Mouse (Mus musculus) lung, adult 2 months (tissue): ENCODE data around the gene A030005K14Rik. TPM values are rescaled to one million over a fixed set of nuclear protein-coding genes. Genes with fewer than 3 reads are reported as not detected.

Experiments
- DNase-seq: peaks from one replicate; pipeline ENCODE4 v3.0.0; 2022
- H3K4me1 ChIP-seq: fragments of 200-500 bp; 2 replicates; pipeline ENCODE4 v1.6.1; 2011; ENCODE audit warnings: low read length; ENCODE audit not compliant: control insufficient read depth, insufficient read depth
- H3K4me3 ChIP-seq: fragments of 200-500 bp; replicated peaks from 2 replicates; pipeline ENCODE3; 2011; ENCODE audit warnings: low read depth, mild to moderate bottlenecking, control low read depth, low read length; ENCODE audit errors: extremely low read depth
- CTCF ChIP-seq: fragments of 200-500 bp; IDR thresholded peaks from 2 replicates; pipeline ENCODE4 v1.5.1; 2011; ENCODE audit warnings: mild to moderate bottlenecking, low read length, control low read depth; ENCODE audit not compliant: insufficient read depth
- POLR2A ChIP-seq: fragments of 200-500 bp; IDR thresholded peaks from 2 replicates; pipeline ENCODE4 v1.6.1; 2011; ENCODE audit warnings: low read depth, mild to moderate bottlenecking, control low read depth, low read length, borderline replicate concordance; ENCODE audit errors: extremely low read depth
- WGBS: fragments of 180-500 bp; shearing (Covaris S2); methylation state at CpG from one replicate; pipeline ENCODE4 v1.1.7; 2018; 5-methylcytosine and 5-hydroxymethylcytosine counted together
- polyA plus RNA-seq: library from polyadenylated mRNA; depleted of rRNA; stranded (reverse); fragments of >200 nt; gene quantifications from 2 replicates; pipeline ENCODE4 v1.2.3, GENCODE M21; 2012; rRNA removed

The A030005K14Rik gene
- polyA plus RNA-seq, 1 experiment, result not detected

- 67% methylated on average over 4 of the region's 4 CpGs for WGBS
- DNase-seq, result no peak
- Histone ChIP-seq H3K4me3 (no peak overlapping the region), H3K4me1 (no peaks in the 10 kb centered on the region)
- no peak for TF ChIP-seq CTCF
- TF ChIP-seq POLR2A, result no peak
Measured at GRCm38 (mm10) chr1:83039080-83039479, 20.1 kb downstream of the A030005K14Rik start.

- DNase-seq, result peak; percentile 60
- H3K4me1 ChIP-seq, result no peaks in the 10 kb centered on the region
- peak within 1 kb of the TSS; percentile 61 for H3K4me3 ChIP-seq
- TF ChIP-seq CTCF (no peak), POLR2A (peak; percentile 51; the same call in 1 of the 2 replicates)
- WGBS, result 2% methylated on average over 25 of the region's 25 CpGs
Measured at GRCm38 (mm10) chr1:83038109-83038672, 21.0 kb downstream of the A030005K14Rik start, which contains the start of gene Slc19a3. Slc19a3 (minus strand) TSS chr1:83038448.

DNA sequence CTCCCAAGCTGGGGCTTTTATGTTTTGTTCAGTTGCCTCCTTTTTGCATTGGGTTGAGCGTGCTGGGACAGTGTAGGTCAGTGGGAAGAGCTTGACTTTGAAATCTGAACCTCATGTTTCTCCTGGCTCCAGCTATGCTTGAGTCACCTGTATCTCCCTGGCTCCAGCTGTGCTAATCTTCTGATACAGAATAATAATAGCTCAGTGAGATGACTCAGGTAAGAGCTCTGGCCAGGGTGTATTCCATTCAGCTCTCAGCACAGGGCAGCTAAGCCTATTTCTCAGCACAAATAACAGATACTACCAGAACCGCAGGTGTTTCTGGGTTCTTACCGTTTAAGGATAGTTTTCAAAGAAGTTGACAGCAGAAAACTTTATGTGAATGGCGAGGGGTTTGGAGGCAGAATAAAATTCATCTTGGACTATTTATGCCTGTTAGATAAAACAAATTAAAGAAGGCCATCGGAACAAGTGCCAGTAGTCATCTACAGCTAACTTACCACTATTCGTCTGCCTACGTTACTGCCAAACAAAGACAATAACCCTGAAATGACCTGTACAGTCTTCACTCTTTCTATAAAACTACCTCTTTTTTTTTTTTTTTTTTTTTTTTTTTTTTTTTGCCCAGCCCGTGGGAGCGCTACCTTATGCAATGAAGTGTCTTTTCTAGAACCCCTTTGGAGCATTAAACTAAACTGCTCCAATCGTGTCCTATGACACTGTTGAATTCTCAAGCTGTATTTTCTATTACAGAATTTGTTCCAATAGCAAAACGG, 22.1 kb downstream of the A030005K14Rik start:
- Histone ChIP-seq H3K4me1 (peaks cover 3% of the 10 kb centered on the region; the same call in 1 of the 2 replicates), H3K4me3 (no peak overlapping the region)
- 76% methylated on average over 11 of the region's 11 CpGs for WGBS
- TF ChIP-seq POLR2A (no peak), CTCF (no peak)
- DNase-seq, result no peak

DNA sequence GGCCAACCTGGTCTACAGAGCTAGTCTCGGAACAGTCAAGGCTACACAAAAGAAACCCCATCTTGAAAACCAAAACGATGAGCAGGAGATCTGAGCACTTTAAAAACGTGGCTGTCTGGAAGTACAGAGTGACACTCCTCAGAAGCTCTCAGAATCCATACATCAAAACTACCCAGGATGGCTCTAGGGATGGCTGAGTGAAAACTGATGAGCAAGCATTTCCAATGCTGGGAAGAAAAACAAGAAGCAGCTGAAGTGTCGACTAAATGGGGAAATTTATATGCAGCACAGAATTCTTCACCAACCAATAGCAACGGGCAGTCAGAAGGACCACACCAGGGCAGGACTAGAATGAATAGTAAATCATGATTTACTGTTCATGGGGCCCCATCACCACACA, 24.7 kb downstream of the A030005K14Rik start:
- no peak overlapping the region for H3K4me3 ChIP-seq
- 80% methylated on average over 5 of the region's 5 CpGs for WGBS
- no peak for DNase-seq
- TF ChIP-seq CTCF, result no peak
- no peak for TF ChIP-seq POLR2A
- peaks cover 3% of the 10 kb centered on the region; the same call in 1 of the 2 replicates for H3K4me1 ChIP-seq

GRCm38 (mm10) chr1:83032508-83032907, 26.7 kb downstream of the A030005K14Rik start:
- Histone ChIP-seq H3K4me3 (no peak overlapping the region), H3K4me1 (peaks cover 3% of the 10 kb centered on the region; the same call in 1 of the 2 replicates)
- no peak for TF ChIP-seq CTCF
- TF ChIP-seq POLR2A, result no peak
- WGBS, result 54% methylated on average over 6 of the region's 6 CpGs
- peak; percentile 19 for DNase-seq

GRCm38 (mm10) chr1:83031950-83032349, 27.2 kb downstream of the A030005K14Rik start:
- Histone ChIP-seq H3K4me1 (peaks cover 3% of the 10 kb centered on the region; the same call in 1 of the 2 replicates), H3K4me3 (no peak overlapping the region)
- DNase-seq, result no peak
- no peak for TF ChIP-seq POLR2A
- no peak for TF ChIP-seq CTCF
- WGBS, result 50% methylated on average over 1 of the region's 1 CpGs

GRCm38 (mm10) chr1:83016556-83016955, 42.6 kb downstream of the A030005K14Rik start:
- Histone ChIP-seq H3K4me3 (no peak overlapping the region), H3K4me1 (peaks cover 3% of the 10 kb centered on the region)
- no peak for DNase-seq
- no peak for TF ChIP-seq CTCF
- no peak for TF ChIP-seq POLR2A
- 59% methylated on average over 1 of the region's 1 CpGs for WGBS

- WGBS, result 58% methylated on average over 10 of the region's 10 CpGs
- no peak for DNase-seq
- TF ChIP-seq CTCF, result no peak
- TF ChIP-seq POLR2A, result no peak
- Histone ChIP-seq H3K4me1 (no peaks in the 10 kb centered on the region), H3K4me3 (no peak overlapping the region)
Measured at GRCm38 (mm10) chr1:83015329-83015879, 43.8 kb downstream of the A030005K14Rik start.

DNA sequence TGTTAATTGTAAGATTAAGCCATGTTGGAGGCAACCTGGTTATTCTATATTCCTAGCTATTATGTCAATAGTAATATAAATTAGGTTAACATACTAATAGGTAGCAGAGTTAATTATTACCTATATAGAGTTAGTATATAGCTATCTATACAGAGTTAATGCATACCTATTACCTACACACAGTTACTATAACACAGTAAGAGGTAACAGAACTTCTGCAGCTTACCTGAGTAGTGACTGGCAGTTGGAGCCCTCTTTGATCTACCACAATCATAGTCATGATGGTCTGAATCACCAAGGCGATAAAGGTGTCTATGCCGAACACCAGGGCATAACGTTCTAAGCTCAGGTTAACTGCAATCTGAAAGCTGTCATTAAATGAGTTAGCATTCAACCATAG, 44.7 kb downstream of the A030005K14Rik start:
- no peak for TF ChIP-seq POLR2A
- no peak for TF ChIP-seq CTCF
- DNase-seq, result no peak
- 95% methylated on average over 3 of the region's 3 CpGs for WGBS
- Histone ChIP-seq H3K4me3 (no peak overlapping the region), H3K4me1 (no peaks in the 10 kb centered on the region)

Other genes starting within 250 kb of the A030005K14Rik start
- 51.1 and 70.6 TPM in 2 replicates for gene Agfg1, start 219.9 kb downstream of the A030005K14Rik start, polyA plus RNA-seq
- gene A030005L19Rik, start 146.1 kb downstream of the A030005K14Rik start, polyA plus RNA-seq, result 1.5 and 1.6 TPM in 2 replicates
- 0.15 TPM in 1 of 2 replicates, not detected in the other for gene A030014E15Rik, start 134.5 kb downstream of the A030005K14Rik start, polyA plus RNA-seq
- not detected in 2 replicates for gene Gm6217, start 128.0 kb downstream of the A030005K14Rik start, polyA plus RNA-seq
- gene A030003K21Rik, start 116.0 kb downstream of the A030005K14Rik start, polyA plus RNA-seq, result not detected in 2 replicates
- not detected in 2 replicates for gene Gm7544, start 103.4 kb downstream of the A030005K14Rik start, polyA plus RNA-seq
- gene Gm47955, start 99.1 kb downstream of the A030005K14Rik start, polyA plus RNA-seq, result not detected in 2 replicates
- not detected in 2 replicates for gene Gm47959, start 58.8 kb downstream of the A030005K14Rik start, polyA plus RNA-seq
- 3.5 and 4.5 TPM in 2 replicates for gene Slc19a3, start 20.9 kb downstream of the A030005K14Rik start, polyA plus RNA-seq
- gene Krtap28-10, start 16.9 kb downstream of the A030005K14Rik start, polyA plus RNA-seq, result not detected in 2 replicates
- gene Gm47969, start 14.4 kb downstream of the A030005K14Rik start, polyA plus RNA-seq, result 0.57 and 0.66 TPM in 2 replicates
- gene Krtap28-13, start 1.6 kb upstream of the A030005K14Rik start, polyA plus RNA-seq, result 0.11 and 0.12 TPM in 2 replicates
- gene Ccl20, start 57.4 kb upstream of the A030005K14Rik start, polyA plus RNA-seq, result 0.32 and 0.42 TPM in 2 replicates
- 1.5 and 2.1 TPM in 2 replicates for gene Daw1, start 100.4 kb upstream of the A030005K14Rik start, polyA plus RNA-seq